Mouse (Mus musculus): ENCODE measurements around the gene Grin2a.

- TF ChIP-seq CTCF (IDR thresholded peaks at IDR 0.05; ENCODE audit: extremely low read depth, insufficient read depth, low read length) (no peak), POLR2A (IDR thresholded peaks at IDR 0.05; ENCODE audit: extremely low read depth, insufficient read depth, low read length) (no peak)
These were observed 306.7 kb downstream of the Grin2a start for GRCm38 (mm10) chr16:9688523-9689140.
